Mouse (Mus musculus) stomach, postnatal 0 days (tissue): ENCODE measurements at regions not wholly inside any gene's neighbourhood (a gene's known extent, or its start where the extent isn't known, plus 50 kb on each side); places are given as distances from the start of the nearest gene placed in this dataset.

Source experiments
- CTCF ChIP-seq: IDR thresholded peaks from 2 replicates; pipeline ENCODE4 v1.5.1; 2016; ENCODE audit warnings: antibody characterized with exemption, low read depth, mild to moderate bottlenecking, moderate library complexity
- EP300 ChIP-seq: optimal IDR thresholded peaks from 2 replicates; pipeline ENCODE3; 2016; ENCODE audit warnings: antibody characterized with exemption

DNA sequence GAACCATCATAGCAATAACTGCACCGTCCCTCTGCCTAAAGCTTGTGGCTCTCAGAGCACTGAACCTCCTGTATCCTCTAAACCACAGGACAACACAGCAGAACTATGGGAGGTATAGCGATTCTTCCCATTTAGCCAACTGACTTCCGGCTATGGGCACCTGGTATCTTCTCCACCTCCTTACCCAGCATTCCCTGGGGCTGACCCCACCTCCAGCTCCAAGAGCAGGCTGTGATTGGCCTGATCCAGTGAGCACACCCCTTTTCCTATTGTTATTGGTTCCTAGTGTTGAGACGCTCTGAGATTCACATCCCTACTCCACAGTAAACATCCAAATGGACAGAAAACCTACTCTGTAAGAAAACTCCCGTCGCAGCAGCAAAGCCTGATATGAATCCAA lies 236.7 kb downstream of the Prex1 start:
- TF ChIP-seq CTCF (no peak), EP300 (no peak)
